Mouse (Mus musculus) retina, embryonic 14.5 days (tissue): Measurements from ENCODE around the gene Tmem255b.

Source experiments
- DNase-seq: peaks from one replicate; pipeline ENCODE4 v3.0.0-alpha.2; 2015; ENCODE audit warnings: low spot score

Gene Tmem255b

GRCm38 (mm10) chr8:13448145-13448544 lies 13.2 kb downstream of the Tmem255b start:
- DNase-seq, result peak; percentile 59

DNA sequence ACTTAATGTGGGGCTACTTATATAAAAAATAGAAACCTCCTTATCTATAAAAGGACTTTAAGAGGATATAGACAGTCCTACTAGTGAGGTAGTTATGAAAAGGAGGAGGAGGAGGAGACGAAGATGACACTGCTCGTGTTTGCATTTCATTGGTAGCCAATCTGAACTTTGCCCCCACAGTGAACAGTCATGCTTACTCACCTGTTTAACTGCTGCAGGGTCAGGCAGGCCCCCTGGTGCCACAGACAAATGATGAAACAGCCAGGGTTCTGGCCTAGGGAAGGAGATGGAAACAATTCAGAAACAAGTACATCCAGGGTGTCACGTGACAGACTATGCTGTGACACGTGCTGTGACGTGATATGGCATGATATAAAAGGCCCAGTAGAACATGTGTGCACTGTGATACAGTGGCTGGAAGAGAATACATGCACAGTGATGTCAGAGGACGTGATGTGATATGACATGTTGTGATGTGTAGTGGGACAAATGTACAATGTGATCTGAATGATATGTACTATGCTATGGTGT lies 16.8 kb downstream of the Tmem255b start:
- DNase-seq, result no peak

DNA sequence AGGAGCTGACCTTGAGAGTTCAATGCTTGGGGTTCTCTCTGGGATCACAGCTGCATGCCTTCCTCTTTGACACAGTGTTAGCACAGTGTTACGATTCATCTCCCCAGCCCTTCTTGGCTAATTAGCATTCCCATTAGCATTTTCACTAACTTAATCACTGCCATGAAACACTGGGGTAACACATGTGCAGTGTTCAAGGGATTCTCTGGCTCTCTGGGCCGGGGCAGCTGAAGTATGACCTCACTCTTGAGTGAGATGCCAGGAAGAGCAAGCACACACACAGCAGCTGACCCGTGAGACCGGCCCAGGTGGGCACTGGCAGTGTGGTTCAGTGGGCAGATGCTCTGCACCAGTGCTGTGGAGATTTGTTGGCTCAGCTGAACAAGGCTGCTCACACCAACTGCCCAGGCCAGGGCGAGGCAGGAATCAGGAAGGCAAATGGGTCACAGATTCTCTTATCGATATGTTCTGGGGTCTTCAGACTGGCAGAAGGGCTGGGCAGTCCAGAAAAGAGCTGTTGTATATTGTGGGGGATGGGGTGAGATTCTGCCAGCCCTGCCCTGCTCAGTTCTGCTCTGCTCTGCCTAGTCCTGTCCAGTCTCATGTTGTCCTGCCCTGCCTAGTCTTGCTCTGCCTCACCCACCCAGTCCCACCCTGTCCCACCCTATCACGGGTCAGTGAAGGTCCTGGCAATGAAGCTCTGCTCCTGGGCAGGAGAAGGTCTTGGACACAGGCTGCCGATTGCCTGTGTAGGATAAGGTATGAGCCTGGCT lies 19.5 kb downstream of the Tmem255b start:
- DNase-seq, result no peak

DNA sequence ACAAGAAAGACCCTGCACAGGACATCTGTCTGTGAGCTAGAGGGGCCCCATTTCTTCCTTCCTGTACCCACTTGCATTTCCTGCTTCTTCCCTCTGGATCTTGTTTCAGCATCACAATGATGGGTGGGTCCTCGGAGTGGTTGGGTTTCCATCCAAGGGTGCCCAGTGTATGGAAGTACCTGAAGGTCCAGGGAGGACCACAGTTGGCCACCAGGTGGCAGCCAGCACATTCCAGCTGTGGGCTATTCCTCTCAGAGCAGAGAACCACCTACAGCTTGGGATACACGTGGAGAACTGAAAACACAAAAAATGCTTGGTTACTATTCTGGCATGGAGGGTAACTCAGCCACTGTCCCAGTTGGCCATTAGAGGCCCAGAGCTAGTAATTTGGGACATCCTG lies 20.3 kb downstream of the Tmem255b start:
- peak; percentile 72 for DNase-seq

GRCm38 (mm10) chr8:13459431-13459830 lies 24.4 kb downstream of the Tmem255b start:
- no peak for DNase-seq

GRCm38 (mm10) chr8:13461085-13461765 lies 26.2 kb downstream of the Tmem255b start:
- DNase-seq, result no peak

GRCm38 (mm10) chr8:13461843-13462242 lies 26.9 kb downstream of the Tmem255b start:
- DNase-seq, result peak; percentile 85

DNA sequence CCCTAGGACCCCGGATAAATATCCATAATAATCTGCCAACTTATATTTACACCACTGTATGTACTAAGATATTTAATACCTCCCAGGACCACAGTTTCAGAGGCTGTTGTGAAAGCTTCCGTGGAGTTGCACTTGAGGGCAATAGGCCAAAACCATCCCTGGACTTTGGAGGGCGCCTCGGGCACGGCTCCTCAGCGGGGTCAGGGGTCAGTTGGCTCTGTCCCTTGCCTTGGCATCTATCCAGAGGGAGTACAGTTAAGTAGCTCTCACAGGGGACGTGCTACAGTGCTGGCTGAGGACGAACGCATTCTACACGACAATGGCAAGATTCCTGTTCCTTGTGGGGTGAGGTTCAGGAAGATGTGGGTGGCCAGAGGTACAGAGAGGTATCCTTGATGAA lies 27.4 kb downstream of the Tmem255b start:
- no peak for DNase-seq

DNA sequence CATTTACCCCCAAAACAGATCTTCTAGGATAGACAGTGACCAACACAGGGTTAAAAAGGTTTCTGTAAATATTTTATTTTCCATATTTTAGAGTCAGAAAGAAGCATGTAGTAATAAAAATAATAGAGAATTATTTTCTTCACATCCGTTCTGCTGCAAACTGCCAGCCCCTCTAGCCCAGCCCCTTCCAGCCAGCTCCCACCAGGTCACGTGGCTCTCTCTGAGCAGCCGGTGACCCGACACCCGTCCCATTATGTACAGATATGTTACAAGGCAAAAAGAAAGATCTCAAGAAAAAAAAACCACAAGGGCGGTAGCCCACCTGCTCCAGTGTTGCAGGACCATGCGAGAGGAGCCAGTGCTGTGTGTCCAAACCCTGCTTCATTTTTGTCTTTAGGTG lies 30.3 kb downstream of the Tmem255b start:
- no peak for DNase-seq

DNA sequence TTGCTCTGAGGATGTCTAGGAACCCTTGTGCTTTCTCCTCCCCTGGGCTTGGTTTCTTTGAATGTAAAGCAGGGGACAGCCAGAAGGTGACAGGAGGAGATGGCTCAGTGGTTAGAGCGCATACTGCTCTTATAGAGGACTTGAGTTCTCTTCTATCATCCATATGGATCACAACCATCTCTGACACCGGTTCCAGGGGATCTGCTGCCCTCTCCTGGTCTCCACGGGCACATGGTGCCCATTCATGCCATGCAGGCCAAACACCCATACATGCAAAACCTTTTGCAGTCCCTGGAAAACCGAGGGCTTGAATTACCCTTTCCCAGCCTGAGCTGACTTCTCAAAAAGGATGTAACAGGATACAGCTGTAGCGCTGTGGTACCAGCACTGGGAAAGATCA lies 32.0 kb downstream of the Tmem255b start:
- DNase-seq, result peak; percentile 37

- DNase-seq, result no peak
Observed at GRCm38 (mm10) chr8:13468737-13469136, 33.7 kb downstream of the Tmem255b start.

GRCm38 (mm10) chr8:13471484-13471883 lies 36.5 kb downstream of the Tmem255b start:
- DNase-seq, result no peak

DNA sequence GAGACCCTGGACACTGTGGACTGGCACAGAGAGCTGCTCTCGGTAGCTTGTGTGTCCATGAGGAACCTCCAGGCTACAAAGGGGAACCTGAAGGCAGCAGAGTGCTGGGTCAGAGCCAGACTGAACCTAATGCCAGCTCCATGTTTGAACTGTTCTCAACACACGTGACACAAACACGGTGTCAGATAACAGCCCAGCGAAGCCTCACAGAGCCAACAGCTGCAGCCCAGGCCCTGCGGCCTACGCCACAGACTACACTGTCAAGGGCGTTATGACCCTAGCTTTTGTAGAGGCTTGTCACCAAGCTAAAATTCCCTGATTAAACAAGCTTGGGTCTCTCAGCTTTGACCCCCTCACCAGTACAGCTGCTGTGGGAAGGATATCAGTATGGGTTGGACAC lies 37.3 kb downstream of the Tmem255b start:
- no peak for DNase-seq

GRCm38 (mm10) chr8:13475892-13476291 lies 40.9 kb downstream of the Tmem255b start:
- peak; percentile 26 for DNase-seq

GRCm38 (mm10) chr8:13481089-13481554 lies 46.1 kb downstream of the Tmem255b start:
- DNase-seq, result no peak

- no peak for DNase-seq
Observed at GRCm38 (mm10) chr8:13481596-13481995, 46.6 kb downstream of the Tmem255b start.

GRCm38 (mm10) chr8:13482101-13482801 lies 47.3 kb downstream of the Tmem255b start:
- DNase-seq, result no peak

GRCm38 (mm10) chr8:13483191-13483590 lies 48.2 kb downstream of the Tmem255b start:
- DNase-seq, result no peak

DNA sequence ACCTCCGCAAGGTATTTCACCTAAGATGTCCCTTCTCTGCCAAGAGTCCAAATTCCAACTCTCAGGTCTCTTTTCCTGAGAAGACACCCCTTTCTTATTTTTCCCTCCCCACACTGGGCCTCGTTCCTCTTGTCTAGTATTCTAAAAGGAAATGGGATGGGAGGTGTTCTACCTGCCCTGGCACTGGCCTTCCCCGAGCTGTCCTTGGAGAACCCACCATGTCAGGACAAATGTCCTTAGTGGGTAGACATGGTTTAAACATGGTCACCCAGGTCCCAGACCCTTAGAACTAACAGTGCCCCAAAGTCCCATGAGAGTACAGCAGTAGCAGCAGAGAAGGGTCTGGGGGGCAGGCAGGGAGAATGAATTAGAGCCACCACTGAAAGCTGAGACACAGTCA lies 54.4 kb downstream of the Tmem255b start:
- DNase-seq, result no peak

- DNase-seq, result no peak
Observed at GRCm38 (mm10) chr8:13489986-13490910, 55.3 kb downstream of the Tmem255b start.

GRCm38 (mm10) chr8:13491491-13492010 lies 56.6 kb downstream of the Tmem255b start:
- DNase-seq, result no peak
